Mouse (Mus musculus) hindbrain, embryonic 16.5 days (tissue): Measurements from ENCODE around the gene Dmrt1. TPM values are rescaled to one million over a fixed set of nuclear protein-coding genes. Genes with fewer than 3 reads are reported as not detected.

Source experiments
- ATAC-seq: fragments of 200-750 bp; cut with Nextera tagmentation; 2 replicates; pipeline ENCODE4 v1.8.0; 2017; ENCODE audit warnings: moderate TSS enrichment, moderate library complexity
- H3K27ac ChIP-seq: fragments of 300-500 bp; sonication (generic); 2 replicates; pipeline ENCODE4 v1.5.1; 2014; ENCODE audit warnings: low read depth, mild to moderate bottlenecking, control low read depth, low read length, moderate library complexity
- H3K27me3 ChIP-seq: fragments of 300-500 bp; sonication (generic); replicated peaks from 2 replicates; pipeline ENCODE4 v1.6.1; 2014; ENCODE audit warnings: low read length; ENCODE audit not compliant: control insufficient read depth, insufficient read depth
- H3K36me3 ChIP-seq: fragments of 300-500 bp; sonication (generic); 2 replicates; pipeline ENCODE4 v1.6.1; 2014; ENCODE audit warnings: mild to moderate bottlenecking, low read length, moderate library complexity, mixed read lengths; ENCODE audit not compliant: control insufficient read depth, insufficient read depth
- H3K4me1 ChIP-seq: fragments of 300-500 bp; sonication (generic); 2 replicates; pipeline ENCODE4 v1.6.1; 2014; ENCODE audit warnings: low read depth, low read length; ENCODE audit not compliant: control insufficient read depth, insufficient read depth
- H3K4me2 ChIP-seq: fragments of 300-500 bp; sonication (generic); 2 replicates; pipeline ENCODE4 v1.6.1; 2014; ENCODE audit warnings: mild to moderate bottlenecking, low read length, control low read depth, moderate library complexity
- H3K4me3 ChIP-seq: fragments of 300-500 bp; sonication (generic); 2 replicates; pipeline ENCODE4 v1.5.1; 2014; ENCODE audit warnings: mild to moderate bottlenecking, low read length, control low read depth, moderate library complexity
- H3K9ac ChIP-seq: fragments of 300-500 bp; sonication (generic); 2 replicates; pipeline ENCODE4 v1.6.1; 2014; ENCODE audit warnings: low read depth, mild to moderate bottlenecking, control low read depth, low read length, moderate library complexity
- H3K9me3 ChIP-seq: fragments of 300-500 bp; sonication (generic); 2 replicates; pipeline ENCODE4 v1.6.1; 2014; ENCODE audit warnings: mild to moderate bottlenecking, low read length, moderate library complexity; ENCODE audit not compliant: control insufficient read depth
- WGBS: fragments of 180-500 bp; shearing (Covaris S2); extraction: QIAGEN DNeasy Blood & Tissue Kit; methylation state at CpG from one replicate; pipeline ENCODE4 v1.1.7; 2014; 5-methylcytosine and 5-hydroxymethylcytosine counted together
- polyA plus RNA-seq: library from polyadenylated mRNA; unstranded; fragments of >200 nt; fragmentation: Nextera tagmentation; extraction: Ambion mirVana; gene quantifications from 2 replicates; pipeline ENCODE4 v1.2.1, GENCODE M21; 2015

Dmrt1 gene
- polyA plus RNA-seq, 1 experiment from 2014 or later, result not detected

DNA sequence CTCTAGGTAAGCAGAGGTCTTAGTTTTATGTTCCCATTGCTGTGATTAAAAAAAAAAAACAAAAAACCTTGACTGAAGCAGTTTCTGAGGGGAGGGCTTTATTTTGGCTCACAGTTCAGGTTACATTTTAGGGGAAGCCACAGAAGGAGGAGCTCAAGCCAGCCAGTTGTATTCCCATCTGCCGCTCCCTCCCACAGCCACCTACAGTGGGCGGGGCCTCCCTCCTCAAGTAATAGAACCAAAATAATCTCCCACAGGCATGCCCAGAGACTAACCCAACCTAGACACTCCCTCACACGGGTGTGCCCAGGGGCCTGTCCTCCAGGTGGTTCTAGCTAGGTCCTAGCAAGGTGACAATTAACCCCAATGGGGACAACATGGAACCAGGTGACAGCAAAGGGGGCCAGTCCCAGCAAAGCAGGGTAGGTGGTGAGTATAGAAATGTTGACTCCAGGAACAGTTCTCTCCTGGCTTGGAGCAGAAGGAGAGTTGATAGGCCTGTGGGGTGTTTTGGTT, 92.4 kb downstream of the Dmrt1 start:
- Histone ChIP-seq H3K9ac (no peak overlapping the region), H3K27ac (no peak overlapping the region), H3K4me1 (no peaks in the 10 kb centered on the region), H3K36me3 (no peaks in the 10 kb centered on the region), H3K4me2 (no peak overlapping the region), H3K27me3 (peaks cover 37% of the 10 kb centered on the region), H3K4me3 (no peak overlapping the region), H3K9me3 (no peaks in the 10 kb centered on the region)
- ATAC-seq, result no peak
- WGBS, result 72% methylated on average over 3 of the region's 3 CpGs

GRCm38 (mm10) chr19:25598626-25599025, 93.2 kb downstream of the Dmrt1 start:
- no peak for ATAC-seq
- Histone ChIP-seq H3K9me3 (no peaks in the 10 kb centered on the region), H3K36me3 (no peaks in the 10 kb centered on the region), H3K4me2 (no peak overlapping the region), H3K9ac (no peak overlapping the region), H3K4me3 (no peak overlapping the region), H3K4me1 (no peaks in the 10 kb centered on the region), H3K27ac (no peak overlapping the region), H3K27me3 (peaks cover 38% of the 10 kb centered on the region)
- 14% methylated on average over 4 of the region's 4 CpGs for WGBS

DNA sequence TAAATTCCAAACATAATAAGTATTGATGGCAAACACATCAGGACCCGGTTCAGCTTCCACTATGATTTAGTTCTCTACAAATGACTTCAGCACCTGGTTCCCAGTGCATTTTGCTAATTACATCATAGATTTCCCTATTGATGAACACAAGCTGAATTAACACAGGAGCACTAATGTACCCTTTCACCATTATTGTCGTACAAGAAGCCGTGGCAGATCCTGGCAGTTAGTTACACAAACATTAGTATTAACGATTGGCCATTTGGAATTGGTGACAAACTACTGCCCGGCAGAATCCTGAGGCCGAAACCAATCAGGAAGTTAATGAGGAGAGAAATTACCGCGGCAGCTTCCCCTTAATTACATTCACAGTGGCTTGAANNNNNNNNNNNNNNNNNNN, 96.5 kb downstream of the Dmrt1 start:
- ATAC-seq, result no peak
- Histone ChIP-seq H3K36me3 (no peaks in the 10 kb centered on the region), H3K4me1 (peaks cover 3% of the 10 kb centered on the region; the same call in 1 of the 2 replicates), H3K9me3 (no peaks in the 10 kb centered on the region), H3K27me3 (peaks cover 52% of the 10 kb centered on the region), H3K9ac (no peak overlapping the region), H3K4me3 (no peak overlapping the region), H3K4me2 (no peak overlapping the region), H3K27ac (no peak overlapping the region)
- WGBS, result 13% methylated on average over 8 of the region's 8 CpGs

DNA sequence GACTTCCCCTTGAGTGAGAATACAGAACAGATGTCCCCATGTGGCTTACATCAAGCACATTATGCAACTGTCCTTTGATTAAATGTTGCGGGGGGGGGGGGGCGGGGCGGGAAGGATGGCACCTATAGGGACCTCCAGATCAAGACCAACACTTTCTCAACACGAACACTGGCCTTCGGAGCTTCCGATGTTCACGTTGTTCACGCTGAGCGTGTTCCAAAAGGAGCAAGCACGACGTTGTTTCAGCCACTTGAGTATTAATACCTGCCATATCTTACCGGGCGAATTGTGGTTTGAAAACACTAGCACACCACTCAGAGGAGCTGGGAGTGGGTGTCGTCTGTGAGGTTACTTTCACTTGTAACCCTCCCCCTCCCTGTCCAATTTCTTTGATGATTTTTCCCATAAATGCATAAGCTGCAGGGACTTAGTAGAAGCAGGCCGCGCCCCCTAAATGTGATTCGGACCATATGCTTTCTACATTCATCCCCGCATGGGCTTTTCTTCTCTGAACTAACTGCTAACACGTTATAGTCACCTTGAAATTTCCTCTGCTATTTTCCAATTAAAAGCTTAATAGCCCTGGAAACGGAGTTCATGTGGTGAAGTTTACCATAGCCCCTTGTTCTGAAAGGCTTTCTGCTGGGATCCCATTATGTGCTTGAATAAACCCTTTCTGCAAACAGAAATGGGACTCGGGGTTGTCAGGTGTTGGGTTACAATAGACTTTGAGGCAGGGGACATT, 102.2 kb downstream of the Dmrt1 start:
- Histone ChIP-seq H3K27ac (no peak overlapping the region), H3K4me3 (no peak overlapping the region), H3K27me3 (peaks cover 58% of the 10 kb centered on the region), H3K36me3 (no peaks in the 10 kb centered on the region), H3K9ac (no peak overlapping the region), H3K4me1 (peaks cover 15% of the 10 kb centered on the region), H3K4me2 (no peak overlapping the region), H3K9me3 (no peaks in the 10 kb centered on the region)
- under 1% methylated on average over 21 of the region's 21 CpGs for WGBS
- no peak for ATAC-seq

GRCm38 (mm10) chr19:25608206-25608580, 102.8 kb downstream of the Dmrt1 start:
- H3K36me3 ChIP-seq, result no peaks in the 10 kb centered on the region
- no peak for ATAC-seq
- H3K4me2 ChIP-seq, result no peak overlapping the region
- no peak overlapping the region for H3K4me3 ChIP-seq
- H3K27ac ChIP-seq, result no peak overlapping the region
- peaks cover 64% of the 10 kb centered on the region for H3K27me3 ChIP-seq
- H3K9me3 ChIP-seq, result no peaks in the 10 kb centered on the region
- WGBS, result 2% methylated on average over 7 of the region's 7 CpGs
- H3K4me1 ChIP-seq, result peaks cover 15% of the 10 kb centered on the region
- H3K9ac ChIP-seq, result no peak overlapping the region

GRCm38 (mm10) chr19:25608961-25609850, 103.8 kb downstream of the Dmrt1 start:
- Histone ChIP-seq H3K4me3 (no peak overlapping the region), H3K27me3 (peaks cover 66% of the 10 kb centered on the region), H3K4me2 (no peak overlapping the region), H3K9ac (no peak overlapping the region), H3K4me1 (peaks cover 15% of the 10 kb centered on the region), H3K9me3 (no peaks in the 10 kb centered on the region), H3K27ac (no peak overlapping the region), H3K36me3 (no peaks in the 10 kb centered on the region)
- WGBS, result under 1% methylated on average over 33 of the region's 33 CpGs
- ATAC-seq, result no peak

- H3K27me3 ChIP-seq, result peaks cover 69% of the 10 kb centered on the region
- peaks cover 15% of the 10 kb centered on the region for H3K4me1 ChIP-seq
- H3K36me3 ChIP-seq, result no peaks in the 10 kb centered on the region
- peak within 1 kb of the TSS; percentile 26 for H3K4me3 ChIP-seq
- no peak for ATAC-seq
- WGBS, result 0% methylated on average over 16 of the region's 29 CpGs
- no peak within 1 kb of the TSS for H3K9ac ChIP-seq
- H3K27ac ChIP-seq, result no peak within 1 kb of the TSS
- H3K9me3 ChIP-seq, result no peaks in the 10 kb centered on the region
- H3K4me2 ChIP-seq, result peak within 1 kb of the TSS; percentile 43
These were observed 104.6 kb downstream of the Dmrt1 start, which contains the start of gene Dmrt3 for GRCm38 (mm10) chr19:25610015-25610410. Gene Dmrt3 (plus strand): TSS chr19:25610301.

- peak; percentile 60; the same call in 1 of the 2 replicates for ATAC-seq
- no peak overlapping the region for H3K9ac ChIP-seq
- no peaks in the 10 kb centered on the region for H3K9me3 ChIP-seq
- no peaks in the 10 kb centered on the region for H3K36me3 ChIP-seq
- peaks cover 15% of the 10 kb centered on the region for H3K4me1 ChIP-seq
- peak overlapping the region; percentile 43 for H3K4me2 ChIP-seq
- no peak overlapping the region for H3K27ac ChIP-seq
- under 1% methylated on average over 48 of the region's 71 CpGs for WGBS
- H3K4me3 ChIP-seq, result peak overlapping the region; percentile 26
- H3K27me3 ChIP-seq, result peaks cover 72% of the 10 kb centered on the region
These were observed 105.1 kb downstream of the Dmrt1 start for GRCm38 (mm10) chr19:25610411-25611111.
